Mouse (Mus musculus): Measurements from ENCODE around the gene Pdxk.

GRCm38 (mm10) chr10:78406152-78406551, 58.6 kb downstream of the Pdxk start:
- TF ChIP-seq CTCF (IDR thresholded peaks at IDR 0.05; ENCODE audit: low read depth): no peak
- TF ChIP-seq EP300 (optimal IDR thresholded peaks at IDR 0.05): no peak
